Mouse (Mus musculus) heart, adult 10 weeks (tissue): ENCODE measurements around the gene Cnnm4. TPM values are rescaled to one million over a fixed set of nuclear protein-coding genes. Genes with fewer than 3 reads are reported as not detected.

Experiments used
- polyA plus RNA-seq: library from polyadenylated mRNA; stranded (reverse); fragments of 350-450 nt; fragmentation: Illumina TruSeq; extraction: RNeasy Lipid Tissue Mini Kit (QIAGEN cat#74804); gene quantifications from one replicate; pipeline ENCODE4 v1.2.3, GENCODE M21; 2014; ENCODE audit warnings: low read depth, low replicate concordance

Gene Cnnm4
- polyA plus RNA-seq = 3.0 TPM

DNA sequence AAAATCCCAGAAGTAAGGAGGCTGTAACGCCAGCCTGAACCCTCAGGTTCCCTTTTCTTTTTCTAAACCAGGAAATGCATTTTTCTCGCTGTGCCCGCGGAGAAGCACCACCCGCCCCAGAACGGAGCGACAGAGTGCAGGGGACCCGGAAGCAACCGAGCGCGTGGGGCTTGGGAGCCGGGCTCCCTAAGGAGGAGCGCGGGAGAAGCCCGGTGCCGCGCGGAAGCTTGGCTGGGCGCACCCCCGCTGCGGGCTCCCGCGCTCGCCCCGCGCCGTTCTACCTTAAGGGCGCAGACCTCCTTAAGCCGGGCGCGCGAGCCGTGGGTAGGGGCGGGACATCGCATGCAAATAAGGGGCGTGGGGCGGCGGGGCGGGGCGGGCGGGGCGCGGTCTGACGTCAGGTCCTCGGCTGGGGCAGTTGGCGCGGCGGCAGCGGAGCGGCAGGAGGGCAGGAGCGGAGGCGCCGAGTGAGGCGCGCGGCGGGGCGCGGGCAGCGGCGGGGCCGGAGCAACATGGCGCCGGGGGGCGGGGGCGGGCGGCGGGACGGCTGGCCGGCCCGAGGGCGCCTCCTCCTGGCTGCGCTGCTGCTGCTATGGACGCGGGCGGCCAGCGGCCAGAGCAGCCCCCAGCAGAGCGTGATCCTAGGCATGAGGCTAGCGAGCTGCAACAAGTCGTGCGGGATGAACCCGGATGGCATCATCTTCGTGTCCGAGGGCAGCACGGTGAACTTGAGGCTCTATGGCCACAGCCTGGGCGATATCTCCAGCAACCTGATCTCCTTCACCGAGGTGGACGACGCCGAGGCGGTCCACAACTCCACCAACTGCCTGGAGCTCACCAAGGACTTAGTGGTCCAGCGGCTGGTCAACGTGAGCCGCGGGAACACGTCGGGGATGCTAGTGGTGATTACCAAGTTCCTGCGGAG is at the start of gene Cnnm4:
Gene Cnnm4, plus strand, starts transcription at position 440 of the 925 bp plus-strand sequence.

GRCm38 (mm10) chr1:36444471-36445464 is 26.7 kb upstream of the Cnnm4 start, which contains the start of gene Lman2l:
Gene Lman2l (minus strand): TSS chr1:36445271.

DNA sequence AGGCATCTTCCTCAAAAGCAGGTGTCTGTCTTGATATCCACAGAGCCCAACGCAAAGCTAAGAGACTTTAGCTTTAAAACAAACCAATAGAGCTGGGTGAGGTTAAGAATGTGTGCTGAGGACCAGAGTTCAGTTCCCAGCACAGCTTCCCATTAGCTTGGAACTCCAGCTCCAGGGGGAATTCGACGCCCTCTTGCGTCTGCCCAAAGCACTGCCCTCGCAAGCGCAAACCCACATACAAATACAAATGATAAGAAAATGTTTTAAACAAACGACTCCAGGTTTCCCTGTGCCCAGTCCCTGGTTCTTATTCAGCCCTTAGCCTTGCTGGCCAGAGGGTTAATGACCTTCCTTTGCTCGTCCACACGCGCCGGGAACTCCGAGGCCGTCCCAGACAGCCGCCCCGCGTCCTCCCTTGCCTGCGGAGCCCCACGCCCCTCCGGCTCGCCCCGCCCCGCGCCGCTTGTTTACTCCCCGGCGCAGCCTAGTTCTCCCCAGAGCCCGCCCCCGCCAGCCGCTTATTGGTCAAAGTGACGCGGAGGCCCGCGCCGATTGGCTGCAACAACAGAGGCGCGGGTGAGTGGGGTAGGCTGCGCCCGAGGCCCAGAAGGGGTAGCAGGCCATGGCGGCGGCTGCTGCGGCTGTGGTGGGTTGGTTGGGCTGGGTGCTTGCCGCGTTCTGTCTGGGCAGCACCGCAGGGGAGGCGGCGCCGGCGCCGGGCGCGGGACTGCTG is 40.0 kb downstream of the Cnnm4 start, which contains the start of gene Cnnm3:
Gene Cnnm3, plus strand, starts transcription at position 579 of the 733 bp plus-strand sequence.

GRCm38 (mm10) chr1:36536783-36537182 is 65.4 kb downstream of the Cnnm4 start, which contains the start of gene Ankrd23:
Gene Ankrd23 (minus strand): TSS chr1:36536883.

DNA sequence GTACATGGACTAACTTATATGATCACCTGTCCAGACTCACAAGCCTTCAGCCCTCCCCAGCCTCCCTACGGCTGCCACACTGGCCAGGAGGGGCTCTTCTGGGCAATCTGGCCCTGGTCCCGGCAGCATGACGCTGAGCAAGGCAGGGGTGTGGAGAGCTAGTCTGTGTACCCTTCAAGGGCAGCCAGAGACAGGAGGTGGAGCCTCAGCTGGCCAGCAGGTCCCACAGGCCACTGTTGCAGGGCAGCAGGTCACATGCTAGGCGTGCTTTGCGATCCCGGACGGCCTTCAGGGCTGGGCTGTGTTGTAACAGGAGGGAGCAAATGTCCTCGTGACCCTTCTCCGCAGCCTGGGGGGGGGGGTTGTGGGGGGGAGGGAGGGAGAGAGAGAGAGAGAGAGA is 67.8 kb downstream of the Cnnm4 start, which contains the start of gene Gm42417:
Gene Gm42417, minus strand, starts transcription at position 244 of the 400 bp plus-strand sequence.

DNA sequence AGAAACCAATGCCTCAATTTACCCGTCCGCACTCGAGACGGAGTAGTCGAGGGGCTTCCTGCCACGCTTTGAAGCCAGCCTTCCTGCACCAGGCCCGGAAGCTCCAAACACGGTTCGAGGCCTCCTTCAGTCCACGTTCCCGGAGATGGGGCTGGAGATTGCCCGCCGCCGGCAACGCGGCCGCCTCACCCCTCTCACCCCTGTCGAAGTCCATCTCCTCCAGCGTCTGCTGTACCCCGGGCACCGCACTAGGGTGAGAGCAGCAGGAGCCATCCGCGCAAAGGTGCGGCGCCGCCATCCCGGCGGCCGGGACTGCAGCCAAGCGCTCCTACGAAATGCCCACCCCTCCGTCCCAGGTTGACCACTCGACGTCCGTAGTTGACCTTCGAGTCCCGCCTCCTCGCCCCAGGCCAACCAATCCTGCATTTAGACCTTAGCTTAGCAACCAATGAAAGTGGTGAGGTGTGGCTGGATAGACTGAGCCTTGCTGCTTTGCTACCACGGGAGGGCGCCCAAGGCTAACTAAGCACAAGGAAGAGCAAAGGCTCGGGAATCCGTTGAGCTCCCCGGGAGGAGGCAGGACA is 75.6 kb downstream of the Cnnm4 start, which contains the start of gene Ankrd39:
Gene Ankrd39, minus strand, starts transcription at position 558 of the 584 bp plus-strand sequence.

Other genes starting within 250 kb of the Cnnm4 start
- 18.2 TPM for gene Uggt1, start 226.9 kb upstream of the Cnnm4 start, polyA plus RNA-seq
- 4.7 TPM for gene Neurl3, start 196.9 kb upstream of the Cnnm4 start, polyA plus RNA-seq
- gene Arid5a, start 163.9 kb upstream of the Cnnm4 start, polyA plus RNA-seq = 8.5 TPM
- 57.0 TPM for gene Kansl3, start 102.4 kb upstream of the Cnnm4 start, polyA plus RNA-seq
- gene Fer1l5, start 99.3 kb upstream of the Cnnm4 start, polyA plus RNA-seq = not detected
- 24.8 TPM for gene Lman2l, start 26.3 kb upstream of the Cnnm4 start, polyA plus RNA-seq
- gene Cnnm3, start 40.2 kb downstream of the Cnnm4 start, polyA plus RNA-seq = 11.7 TPM
- 427 TPM for gene Ankrd23, start 65.3 kb downstream of the Cnnm4 start, polyA plus RNA-seq
- not detected for gene Gm42417, start 67.8 kb downstream of the Cnnm4 start, polyA plus RNA-seq
- 8.9 TPM for gene Ankrd39, start 75.8 kb downstream of the Cnnm4 start, polyA plus RNA-seq
- 13.0 TPM for gene Sema4c, start 86.7 kb downstream of the Cnnm4 start, polyA plus RNA-seq
- not detected for gene Fam178b, start 211.6 kb downstream of the Cnnm4 start, polyA plus RNA-seq
- 1,949 TPM for gene Cox5b, start 219.8 kb downstream of the Cnnm4 start, polyA plus RNA-seq
- gene 4933424G06Rik, start 238.5 kb downstream of the Cnnm4 start, polyA plus RNA-seq = not detected
- 80.8 TPM for gene Actr1b, start 242.8 kb downstream of the Cnnm4 start, polyA plus RNA-seq